Mouse (Mus musculus) gastrocnemius, postnatal 14 days (tissue): ENCODE data around the gene Zfp704. TPM values are rescaled to one million over a fixed set of nuclear protein-coding genes. Genes with fewer than 3 reads are reported as not detected.

Experiments used
- DNase-seq: peaks from one replicate; pipeline ENCODE4 v3.0.0; 2021; ENCODE audit warnings: mixed read lengths
- intact Hi-C: fragments of 180-260 bp; cut with DNase I; formaldehyde crosslinking; loops from one replicate; pipeline ENCODE4 v1.15.1; 2025; ENCODE audit warnings: low total_unique reads
- total RNA-seq, 2 experiments: library from RNA; stranded (reverse); gene quantifications; 2 replicates each; pipeline ENCODE4 v1.2.3; 2021

Zfp704 gene
- total RNA-seq, 2 experiments from 2014 or later = 6.9 to 9.5 TPM

- intact Hi-C loops = no loop called here
- no peak for DNase-seq
Measured at GRCm38 (mm10) chr3:9487644-9488043, 122.2 kb downstream of the Zfp704 start.

- intact Hi-C loops = no loop called here
- DNase-seq = no peak
Measured at GRCm38 (mm10) chr3:9485506-9485905, 124.4 kb downstream of the Zfp704 start.

GRCm38 (mm10) chr3:9481956-9482355 is 127.9 kb downstream of the Zfp704 start:
- intact Hi-C loops = no loop called here
- DNase-seq = no peak

GRCm38 (mm10) chr3:9481358-9481757 is 128.5 kb downstream of the Zfp704 start:
- intact Hi-C loops = no loop called here
- peak; percentile 65 for DNase-seq

GRCm38 (mm10) chr3:9480936-9481335 is 128.9 kb downstream of the Zfp704 start:
- intact Hi-C loops = no loop called here
- DNase-seq = no peak

- intact Hi-C loops = no loop called here
- no peak for DNase-seq
Measured at GRCm38 (mm10) chr3:9477386-9477785, 132.5 kb downstream of the Zfp704 start.

GRCm38 (mm10) chr3:9476336-9476735 is 133.5 kb downstream of the Zfp704 start:
- DNase-seq = no peak
- intact Hi-C loops = no loop called here

- no peak for DNase-seq
- intact Hi-C loops = no loop called here
Measured at GRCm38 (mm10) chr3:9475501-9475900, 134.4 kb downstream of the Zfp704 start.

- intact Hi-C loops = no loop called here
- DNase-seq = no peak
Measured at GRCm38 (mm10) chr3:9474331-9474730, 135.6 kb downstream of the Zfp704 start.

- peak; percentile 31 for DNase-seq
- intact Hi-C loops = loop anchor here (2.0 to 10.0 kb wide), 3 partner anchors 65 to 391 kb away; no protein-coding TSS in a partner anchor
Measured at GRCm38 (mm10) chr3:9466287-9466686, 143.6 kb downstream of the Zfp704 start.

GRCm38 (mm10) chr3:9465731-9466130 is 144.2 kb downstream of the Zfp704 start:
- intact Hi-C loops = loop anchor here (2.0 to 10.0 kb wide), 3 partner anchors 65 to 391 kb away; no protein-coding TSS in a partner anchor
- no peak for DNase-seq

GRCm38 (mm10) chr3:9461660-9462059 is 148.2 kb downstream of the Zfp704 start:
- DNase-seq = peak; percentile 59
- intact Hi-C loops = loop anchor here (10.0 kb wide), 1 partner anchor 387 kb away; no protein-coding TSS in a partner anchor

GRCm38 (mm10) chr3:9460284-9460683 is 149.6 kb downstream of the Zfp704 start:
- no peak for DNase-seq

GRCm38 (mm10) chr3:9456380-9456890 is 153.4 kb downstream of the Zfp704 start:
- no peak for DNase-seq
- intact Hi-C loops = no loop called here

More at GRCm38 (mm10) chr3:9460284-9460683, 149.6 kb downstream of the Zfp704 start:
- intact Hi-C loops = loop anchor here (10.0 kb wide), 1 partner anchor 385 kb away; no protein-coding TSS in a partner anchor

GRCm38 (mm10) chr3:9455351-9455750 is 154.5 kb downstream of the Zfp704 start:
- DNase-seq = no peak
- intact Hi-C loops = no loop called here

GRCm38 (mm10) chr3:9454556-9455330 is 155.1 kb downstream of the Zfp704 start:
- intact Hi-C loops = no loop called here
- no peak for DNase-seq

GRCm38 (mm10) chr3:9450521-9450920 is 159.4 kb downstream of the Zfp704 start:
- no peak for DNase-seq
- intact Hi-C loops = no loop called here

- intact Hi-C loops = no loop called here
- DNase-seq = no peak
Measured at GRCm38 (mm10) chr3:9449261-9450007, 160.5 kb downstream of the Zfp704 start.

GRCm38 (mm10) chr3:9448541-9448940 is 161.3 kb downstream of the Zfp704 start:
- intact Hi-C loops = no loop called here

GRCm38 (mm10) chr3:9444558-9444957 is 165.3 kb downstream of the Zfp704 start:
- DNase-seq = no peak
- intact Hi-C loops = no loop called here

More at GRCm38 (mm10) chr3:9448541-9448940, 161.3 kb downstream of the Zfp704 start:
- DNase-seq = no peak
